ENCODE assay signal across 8 mouse cellular contexts in the genomic region with DNA sequence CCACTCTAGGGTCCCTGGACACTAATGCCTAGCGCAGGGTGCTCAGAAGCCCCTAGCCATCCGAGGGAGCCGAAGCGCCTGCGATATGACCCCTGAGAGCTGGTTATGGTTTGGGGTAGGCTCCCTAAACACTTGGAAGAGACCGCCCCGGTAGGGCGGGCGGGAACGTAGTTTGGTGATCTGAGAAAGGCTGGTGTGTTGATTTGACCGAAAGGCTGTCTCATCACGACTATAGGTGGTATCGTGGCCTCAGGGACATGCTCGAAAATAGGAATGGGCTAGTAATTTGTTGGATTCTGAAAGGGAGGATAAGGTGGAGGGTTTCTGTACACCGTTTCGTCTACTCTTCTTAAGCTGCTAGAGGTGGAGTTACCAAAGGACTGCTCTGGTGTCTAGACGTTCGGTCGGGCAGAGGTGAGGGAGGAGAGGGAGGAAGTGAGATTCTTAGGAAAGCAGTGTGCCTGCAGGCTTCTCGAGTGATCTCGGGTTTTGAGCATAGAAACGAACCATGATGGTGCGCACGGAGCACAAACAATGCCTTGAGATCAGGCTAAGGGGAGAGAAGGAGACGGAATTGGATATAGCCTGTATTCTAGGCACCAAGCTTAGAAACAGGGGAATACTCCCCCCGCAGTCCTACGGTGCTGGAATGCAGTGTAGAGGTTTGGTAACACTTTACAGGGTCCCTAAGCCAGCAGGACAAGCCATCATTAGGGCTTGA. TPM values are rescaled to one million over a fixed set of nuclear protein-coding genes. Genes with fewer than 3 reads are reported as not detected.
A peak's percentile ranks its signal among the peaks of the same experiment; 100 is the strongest.
DNase-seq lines count a peak whose midpoint lies in the region; ATAC-seq lines count a peak whose summit lies in the region.

No protein-coding gene starts in this region.

- peak overlapping the region; percentile 94 for H3K4me2 ChIP-seq in heart, embryonic 11.5 days

- WGBS in heart, embryonic 11.5 days (ENCODE audit: insufficient replicate concordance) = 2% methylated on average over 27 of the region's 27 CpGs
- WGBS in midbrain, embryonic 10.5 days = 5% methylated on average over 27 of the region's 27 CpGs

- H3K4me3 ChIP-seq in heart, embryonic 11.5 days (ENCODE audit: low read depth, low read length) = peak overlapping the region; percentile 44
- peak overlapping the region; percentile 65 for H3K4me3 ChIP-seq in midbrain, embryonic 10.5 days

- no peak for ATAC-seq in heart, embryonic 11.5 days (replicated peaks; ENCODE audit: insufficient number of reproducible peaks, low FRiP score, low TSS enrichment)

- peak overlapping the region; percentile 88 for H3K27ac ChIP-seq in heart, embryonic 11.5 days (ENCODE audit: low read depth, low read length)
- H3K27ac ChIP-seq in midbrain, embryonic 10.5 days (replicated peaks) = peak overlapping the region; percentile 74

- peak; percentile 62 to 81 for DNase-seq in heart, adult 18-20 months
- DNase-seq in heart, postnatal 25 days (ENCODE audit: low spot score) = no peak
- peak; percentile 76 for DNase-seq in adipocyte (ENCODE audit: low spot score)
- DNase-seq in kidney, postnatal 10 days = peak; percentile 48
- no peak for DNase-seq in midbrain, embryonic 10.5 days (ENCODE audit: low spot score)
- peak; percentile 45 for DNase-seq in thymus, postnatal 25 days
- no peak for DNase-seq in ovary, adult 18-20 months (ENCODE audit: low spot score)

- peak overlapping the region; percentile 62 for H3K9ac ChIP-seq in heart, embryonic 11.5 days (ENCODE audit: low read depth, low read length)

- H3K9me3 ChIP-seq in heart, embryonic 11.5 days (replicated peaks; ENCODE audit: control insufficient read depth, low read length) = no peaks in the 10 kb centered on the region
- H3K9me3 ChIP-seq in midbrain, embryonic 10.5 days (replicated peaks) = no peaks in the 10 kb centered on the region

- no peaks in the 10 kb centered on the region; the same call in 1 of the 2 replicates for H3K36me3 ChIP-seq in heart, embryonic 11.5 days (ENCODE audit: control insufficient read depth, insufficient read depth, low read length)
- H3K36me3 ChIP-seq in midbrain, embryonic 10.5 days = peaks cover 20% of the 10 kb centered on the region

- peaks cover 52% of the 10 kb centered on the region for H3K4me1 ChIP-seq in heart, embryonic 11.5 days (ENCODE audit: control insufficient read depth, insufficient read depth, low read length)
- H3K4me1 ChIP-seq in midbrain, embryonic 10.5 days = peaks cover 79% of the 10 kb centered on the region

- intact Hi-C loops in heart, postnatal 25 days (cut with DNase I) = loop anchor here (5.0 kb wide), 1 partner anchor 302 kb away; the partner anchor contains the start of genes Cyb5d1, Naa38 and Tmem88

- no peaks in the 10 kb centered on the region for H3K27me3 ChIP-seq in heart, embryonic 11.5 days (ENCODE audit: control insufficient read depth, insufficient read depth, low read length)
- peaks cover 4% of the 10 kb centered on the region; the same call in 1 of the 2 replicates for H3K27me3 ChIP-seq in midbrain, embryonic 10.5 days (ENCODE audit: low read depth, poor library complexity, severe bottlenecking)

RNA-seq across cellular contexts. Expression of gene Per1, which starts 0.7 kb away (rescaled TPM):
- 10 to 100 TPM; 38.8 to 48.5 TPM for total RNA-seq in heart, adult 18-20 months (2021)
- 10 to 100 TPM; 32.3 to 61.0 TPM for total RNA-seq in heart, postnatal 25 days (2021)
- polyA plus RNA-seq in heart, embryonic 11.5 days (2014; fragmentation: Nextera tagmentation; extraction: Ambion mirVana) = 6.2 and 6.3 TPM in 2 replicates
- 6.8 and 7.6 TPM in 2 replicates for polyA plus RNA-seq in midbrain, embryonic 10.5 days (2016; fragmentation: Nextera tagmentation; extraction: Ambion mirVana)

RNA-seq across cellular contexts. Expression of gene Vamp2, which starts 7.4 kb away (rescaled TPM):
- 10 to 100 TPM; 53.9 to 55.4 TPM for total RNA-seq in heart, adult 18-20 months (2021)
- total RNA-seq in heart, postnatal 25 days (2021) = 10 to 100 TPM; 59.6 to 65.7 TPM
- 89.7 and 94.7 TPM in 2 replicates for polyA plus RNA-seq in heart, embryonic 11.5 days (2014; fragmentation: Nextera tagmentation; extraction: Ambion mirVana)
- polyA plus RNA-seq in midbrain, embryonic 10.5 days (2016; fragmentation: Nextera tagmentation; extraction: Ambion mirVana) = 63.1 and 90.1 TPM in 2 replicates

RNA-seq across cellular contexts. Expression of gene Hes7, which starts 24.5 kb away (rescaled TPM):
- under 1 TPM in 1 of 2 experiments, not detected in 1; 0.15 TPM for total RNA-seq in heart, adult 18-20 months (2021)
- under 1 TPM in 1 of 2 experiments, not detected in 1; 0.14 TPM for total RNA-seq in heart, postnatal 25 days (2021)
- polyA plus RNA-seq in heart, embryonic 11.5 days (2014; fragmentation: Nextera tagmentation; extraction: Ambion mirVana) = 0.35 and 0.64 TPM in 2 replicates
- polyA plus RNA-seq in midbrain, embryonic 10.5 days (2016; fragmentation: Nextera tagmentation; extraction: Ambion mirVana) = 0.07 and 0.09 TPM in 2 replicates

RNA-seq across cellular contexts. Expression of gene Tmem107, which starts 25.1 kb away (rescaled TPM):
- 1 to 10 TPM; 5.3 to 7.0 TPM for total RNA-seq in heart, adult 18-20 months (2021)
- total RNA-seq in heart, postnatal 25 days (2021) = 1 to 10 TPM; 4.4 to 9.8 TPM
- polyA plus RNA-seq in heart, embryonic 11.5 days (2014; fragmentation: Nextera tagmentation; extraction: Ambion mirVana) = 26.4 and 28.2 TPM in 2 replicates
- 63.4 and 64.8 TPM in 2 replicates for polyA plus RNA-seq in midbrain, embryonic 10.5 days (2016; fragmentation: Nextera tagmentation; extraction: Ambion mirVana)

RNA-seq across cellular contexts. Expression of gene 9130213A22Rik, which starts 26.7 kb away (rescaled TPM):
- total RNA-seq in heart, adult 18-20 months (2021) = under 1 TPM; 0.23 to 0.27 TPM
- total RNA-seq in heart, postnatal 25 days (2021) = under 1 TPM in 1 of 2 experiments, not detected in 1; 0.21 TPM
- polyA plus RNA-seq in heart, embryonic 11.5 days (2014; fragmentation: Nextera tagmentation; extraction: Ambion mirVana) = 0.32 and 0.49 TPM in 2 replicates
- 0.07 and 0.14 TPM in 2 replicates for polyA plus RNA-seq in midbrain, embryonic 10.5 days (2016; fragmentation: Nextera tagmentation; extraction: Ambion mirVana)

Comparison
In these comparisons a context has a peak if more than half of its experiments do, and no peak if none do; other contexts are left out.
1. DNase-seq: peak in heart, adult 18-20 months (2 of 2), adipocyte (single experiment), kidney, postnatal 10 days (single experiment) and thymus, postnatal 25 days (single experiment); none in heart, postnatal 25 days (single experiment), midbrain, embryonic 10.5 days (single experiment) and ovary, adult 18-20 months (single experiment).